Mouse (Mus musculus) liver, embryonic 11.5 days (tissue): Measurements from ENCODE around the gene Btbd9. TPM values are rescaled to one million over a fixed set of nuclear protein-coding genes. Genes with fewer than 3 reads are reported as not detected.

ENCODE experiments used
- ATAC-seq: fragments of 200-750 bp; cut with Nextera tagmentation; replicated peaks from 2 replicates; pipeline ENCODE4 v1.8.0; 2017; ENCODE audit warnings: moderate number of reproducible peaks, mild to moderate bottlenecking, moderate TSS enrichment, moderate library complexity; ENCODE audit not compliant: low FRiP score
- DNase-seq: peaks from one replicate; pipeline ENCODE4 v3.0.0-alpha.2; 2017; ENCODE audit warnings: low spot score
- H3K27ac ChIP-seq: fragments of 300-500 bp; sonication (generic); 2 replicates; pipeline ENCODE4 v1.5.1; 2014; ENCODE audit warnings: mild to moderate bottlenecking, low read depth, low read length, control low read depth
- H3K27me3 ChIP-seq: fragments of 300-500 bp; sonication (generic); replicated peaks from 2 replicates; pipeline ENCODE4 v1.6.1; 2014; ENCODE audit warnings: low read length, mixed read lengths; ENCODE audit not compliant: control insufficient read depth, insufficient read depth
- H3K36me3 ChIP-seq: fragments of 300-500 bp; sonication (generic); 2 replicates; pipeline ENCODE4 v1.6.1; 2014; ENCODE audit warnings: mild to moderate bottlenecking, low read length, moderate library complexity, mixed read lengths; ENCODE audit not compliant: control insufficient read depth, insufficient read depth
- H3K4me1 ChIP-seq: fragments of 300-500 bp; sonication (generic); replicated peaks from 2 replicates; pipeline ENCODE4 v1.6.1; 2014; ENCODE audit warnings: low read length, mixed read lengths; ENCODE audit not compliant: control insufficient read depth, insufficient read depth
- H3K4me2 ChIP-seq: fragments of 300-500 bp; sonication (generic); 2 replicates; pipeline ENCODE4 v1.6.1; 2014; ENCODE audit warnings: mild to moderate bottlenecking, control low read depth, moderate library complexity
- H3K4me3 ChIP-seq: fragments of 300-500 bp; sonication (generic); 2 replicates; pipeline ENCODE4 v1.5.1; 2014; ENCODE audit warnings: low read depth, low read length, control low read depth
- H3K9ac ChIP-seq: fragments of 300-500 bp; sonication (generic); 2 replicates; pipeline ENCODE4 v1.6.1; 2014; ENCODE audit warnings: low read depth, low read length, control low read depth
- H3K9me3 ChIP-seq: fragments of 300-500 bp; sonication (generic); 2 replicates; pipeline ENCODE4 v1.6.1; 2016; ENCODE audit warnings: low read length, inconsistent platforms, mixed read lengths; ENCODE audit not compliant: control insufficient read depth
- WGBS: fragments of 180-500 bp; shearing (Covaris S2); extraction: QIAGEN DNeasy Blood & Tissue Kit; methylation state at CpG from one replicate; pipeline ENCODE4 v1.1.7; 2014; 5-methylcytosine and 5-hydroxymethylcytosine counted together
- polyA plus RNA-seq: library from polyadenylated mRNA; unstranded; fragments of >200 nt; fragmentation: Nextera tagmentation; extraction: Ambion mirVana; gene quantifications from 2 replicates; pipeline ENCODE4 v1.2.1, GENCODE M21; 2014

Btbd9 gene
- polyA plus RNA-seq, 1 experiment from 2014 or later = 33.4 TPM

GRCm38 (mm10) chr17:30484446-30485066 lies 91.7 kb downstream of the Btbd9 start:
- Histone ChIP-seq H3K9ac (no peak overlapping the region), H3K4me3 (no peak overlapping the region), H3K4me2 (no peak overlapping the region), H3K27ac (no peak overlapping the region), H3K27me3 (no peaks in the 10 kb centered on the region), H3K4me1 (no peaks in the 10 kb centered on the region), H3K9me3 (no peaks in the 10 kb centered on the region), H3K36me3 (no peaks in the 10 kb centered on the region)
- 91% methylated on average over 1 of the region's 1 CpGs for WGBS
- ATAC-seq = no peak
- no peak for DNase-seq

DNA sequence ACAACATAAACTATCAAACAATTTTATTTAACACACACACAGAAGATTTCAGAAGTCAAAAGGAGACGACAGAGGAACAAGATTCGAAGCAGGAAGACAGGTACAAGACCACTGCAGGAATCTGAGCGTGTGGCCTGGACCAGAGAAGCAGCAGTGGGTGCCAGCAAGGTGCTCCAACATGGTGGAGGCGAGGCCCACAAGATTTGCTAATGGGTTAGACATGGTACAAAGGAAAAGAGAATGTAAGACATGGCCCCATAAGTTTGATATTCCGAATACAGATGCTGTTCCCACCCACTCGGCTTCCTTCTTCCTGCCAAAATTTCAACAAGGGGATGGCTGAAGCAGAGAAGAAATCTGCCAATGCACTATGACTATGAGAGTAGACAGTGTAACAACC lies 94.5 kb downstream of the Btbd9 start:
- H3K9ac ChIP-seq = no peak overlapping the region
- no peak overlapping the region for H3K27ac ChIP-seq
- no peak overlapping the region for H3K4me2 ChIP-seq
- no peaks in the 10 kb centered on the region for H3K36me3 ChIP-seq
- no peaks in the 10 kb centered on the region for H3K9me3 ChIP-seq
- no peaks in the 10 kb centered on the region for H3K4me1 ChIP-seq
- WGBS = 87% methylated on average over 6 of the region's 6 CpGs
- ATAC-seq = no peak
- no peak for DNase-seq
- H3K27me3 ChIP-seq = no peaks in the 10 kb centered on the region
- no peak overlapping the region for H3K4me3 ChIP-seq

GRCm38 (mm10) chr17:30481341-30481740 lies 94.9 kb downstream of the Btbd9 start:
- 92% methylated on average over 10 of the region's 10 CpGs for WGBS

GRCm38 (mm10) chr17:30480381-30480780 lies 95.9 kb downstream of the Btbd9 start:
- no peak for DNase-seq

More at GRCm38 (mm10) chr17:30481341-30481740, 94.9 kb downstream of the Btbd9 start:
- DNase-seq (no peak), ATAC-seq (no peak)
- Histone ChIP-seq H3K4me2 (no peak overlapping the region), H3K4me1 (no peaks in the 10 kb centered on the region), H3K36me3 (no peaks in the 10 kb centered on the region), H3K9me3 (no peaks in the 10 kb centered on the region), H3K9ac (no peak overlapping the region), H3K27ac (no peak overlapping the region), H3K4me3 (no peak overlapping the region), H3K27me3 (no peaks in the 10 kb centered on the region)

DNA sequence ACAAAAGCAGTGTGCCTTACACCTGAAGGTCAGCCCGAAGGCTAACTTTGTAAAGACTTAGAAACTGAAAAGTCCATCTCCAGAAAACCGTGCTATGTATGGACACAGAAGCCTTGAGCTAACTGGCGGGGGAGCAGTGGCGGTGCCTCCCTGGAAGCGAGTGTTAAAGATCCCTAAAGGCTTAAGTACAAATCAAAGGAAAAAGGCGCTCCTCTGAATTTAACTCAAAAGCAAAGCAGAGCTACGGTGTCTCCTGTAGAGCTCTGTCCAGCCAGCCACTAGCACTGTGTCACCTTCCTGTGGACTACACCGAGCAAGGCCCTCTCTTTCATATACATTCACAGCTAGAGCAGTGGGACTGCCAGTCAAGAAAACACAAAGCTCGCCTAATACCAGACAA lies 98.1 kb downstream of the Btbd9 start:
- 85% methylated on average over 9 of the region's 9 CpGs for WGBS
- no peak overlapping the region for H3K4me3 ChIP-seq
- H3K27me3 ChIP-seq = no peaks in the 10 kb centered on the region
- H3K36me3 ChIP-seq = no peaks in the 10 kb centered on the region
- no peak overlapping the region for H3K27ac ChIP-seq
- DNase-seq (no peak), ATAC-seq (no peak)
- no peaks in the 10 kb centered on the region for H3K4me1 ChIP-seq
- H3K4me2 ChIP-seq = no peak overlapping the region
- H3K9ac ChIP-seq = no peak overlapping the region
- H3K9me3 ChIP-seq = no peaks in the 10 kb centered on the region

More at GRCm38 (mm10) chr17:30480381-30480780, 95.9 kb downstream of the Btbd9 start:
- 79% methylated on average over 8 of the region's 8 CpGs for WGBS
- Histone ChIP-seq H3K4me1 (no peaks in the 10 kb centered on the region), H3K36me3 (no peaks in the 10 kb centered on the region), H3K27me3 (no peaks in the 10 kb centered on the region), H3K4me2 (no peak overlapping the region), H3K9ac (no peak overlapping the region), H3K27ac (no peak overlapping the region), H3K4me3 (no peak overlapping the region), H3K9me3 (no peaks in the 10 kb centered on the region)
- no peak for ATAC-seq

DNA sequence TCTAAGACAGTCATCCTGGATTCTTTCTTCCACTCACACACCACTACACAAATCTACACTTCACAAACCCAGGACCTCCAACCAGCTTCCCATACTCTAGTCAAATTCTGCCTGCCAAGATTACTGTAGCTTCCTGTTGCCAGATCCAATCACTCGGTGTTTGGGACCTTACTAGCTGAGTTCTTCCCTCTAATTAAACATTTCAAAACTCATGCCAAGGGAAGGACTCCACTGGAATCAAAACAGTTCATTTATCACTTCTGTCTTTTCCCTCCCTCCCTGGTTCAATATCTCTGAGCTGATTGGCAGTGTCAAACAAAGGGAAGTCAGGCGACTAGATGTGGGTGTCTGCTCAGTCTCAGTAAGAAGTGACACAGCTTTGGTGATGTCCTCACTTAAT lies 101.7 kb downstream of the Btbd9 start:
- Histone ChIP-seq H3K27me3 (no peaks in the 10 kb centered on the region), H3K4me1 (no peaks in the 10 kb centered on the region), H3K27ac (no peak overlapping the region), H3K36me3 (no peaks in the 10 kb centered on the region), H3K9me3 (no peaks in the 10 kb centered on the region), H3K4me3 (no peak overlapping the region), H3K9ac (no peak overlapping the region), H3K4me2 (no peak overlapping the region)
- no peak for DNase-seq
- WGBS = 40% methylated on average over 2 of the region's 2 CpGs
- no peak for ATAC-seq

DNA sequence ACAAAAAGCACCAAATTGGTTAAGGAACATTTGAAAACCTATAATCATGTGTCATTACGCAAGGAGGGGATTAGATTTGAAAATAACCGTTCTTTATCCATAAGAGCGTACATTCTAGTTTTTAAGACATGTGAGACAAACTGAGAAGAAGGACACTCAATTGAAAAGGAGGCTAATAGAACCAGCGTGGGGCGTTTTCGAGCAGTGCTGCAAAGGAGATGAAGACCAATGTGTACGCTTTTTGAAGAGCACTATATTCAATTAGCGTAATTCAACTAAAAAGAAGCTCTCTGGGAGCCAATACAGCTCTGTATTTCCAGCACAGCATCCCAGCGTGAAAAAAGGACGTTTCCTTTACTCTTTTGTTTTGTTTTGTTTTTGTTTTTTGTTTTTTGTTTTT lies 103.5 kb downstream of the Btbd9 start:
- Histone ChIP-seq H3K4me2 (no peak overlapping the region), H3K9me3 (no peaks in the 10 kb centered on the region), H3K4me3 (no peak overlapping the region), H3K27me3 (no peaks in the 10 kb centered on the region), H3K36me3 (no peaks in the 10 kb centered on the region), H3K27ac (no peak overlapping the region), H3K4me1 (no peaks in the 10 kb centered on the region), H3K9ac (no peak overlapping the region)
- ATAC-seq (no peak), DNase-seq (no peak)
- 94% methylated on average over 10 of the region's 10 CpGs for WGBS

DNA sequence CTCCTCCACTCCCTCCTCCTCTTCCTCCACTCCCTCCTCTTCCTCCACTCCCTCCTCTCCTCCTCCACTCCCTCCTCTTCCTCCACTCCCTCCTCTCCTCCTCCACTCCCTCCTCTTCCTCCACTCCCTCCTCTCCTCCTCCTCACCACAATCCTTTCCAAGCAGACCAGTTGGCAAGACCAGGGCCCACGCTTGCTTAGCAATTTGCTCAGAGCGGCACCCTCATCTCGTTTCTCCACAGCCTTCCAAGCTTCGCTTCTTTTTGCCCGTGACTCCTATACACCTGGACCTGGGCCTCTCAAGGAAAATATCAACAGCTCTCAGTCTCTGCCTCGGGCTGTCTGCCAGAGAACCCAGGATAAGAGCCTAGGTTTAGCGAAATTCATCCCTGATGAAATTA lies 104.8 kb downstream of the Btbd9 start:
- no peak for DNase-seq
- no peaks in the 10 kb centered on the region for H3K36me3 ChIP-seq
- H3K9ac ChIP-seq = no peak overlapping the region
- no peaks in the 10 kb centered on the region for H3K9me3 ChIP-seq
- 68% methylated on average over 7 of the region's 7 CpGs for WGBS
- H3K4me2 ChIP-seq = no peak overlapping the region
- no peaks in the 10 kb centered on the region for H3K4me1 ChIP-seq
- H3K27ac ChIP-seq = no peak overlapping the region
- no peaks in the 10 kb centered on the region for H3K27me3 ChIP-seq
- ATAC-seq = no peak
- H3K4me3 ChIP-seq = no peak overlapping the region

DNA sequence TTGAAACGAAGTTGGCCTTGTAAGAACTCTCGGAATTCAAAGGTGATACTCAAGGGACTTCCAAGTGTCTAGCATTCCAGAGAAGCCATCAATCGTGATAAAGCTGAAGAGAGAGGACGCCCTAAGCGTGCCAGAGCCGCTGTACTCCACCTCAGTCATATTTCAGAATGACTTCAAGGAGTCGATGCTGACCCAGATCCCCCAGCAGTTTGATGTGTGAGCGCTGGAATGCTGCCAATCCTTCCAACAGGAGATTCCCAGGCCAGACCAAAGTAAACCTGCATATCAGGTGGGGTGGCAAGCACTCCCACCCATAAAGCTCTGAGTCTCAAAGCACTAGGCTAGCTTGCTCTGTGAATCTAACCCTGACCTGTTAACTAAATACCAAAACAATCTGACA lies 105.5 kb downstream of the Btbd9 start:
- H3K4me1 ChIP-seq = no peaks in the 10 kb centered on the region
- 54% methylated on average over 8 of the region's 8 CpGs for WGBS
- no peaks in the 10 kb centered on the region for H3K36me3 ChIP-seq
- H3K9me3 ChIP-seq = no peaks in the 10 kb centered on the region
- H3K27me3 ChIP-seq = no peaks in the 10 kb centered on the region
- H3K4me3 ChIP-seq = no peak overlapping the region
- DNase-seq (no peak), ATAC-seq (no peak)
- no peak overlapping the region for H3K9ac ChIP-seq
- H3K4me2 ChIP-seq = no peak overlapping the region
- no peak overlapping the region for H3K27ac ChIP-seq
